Mouse (Mus musculus): ENCODE data around the gene Itm2b. TPM values are rescaled to one million over a fixed set of nuclear protein-coding genes. Genes with fewer than 3 reads are reported as not detected.

Gene Itm2b
- polyA plus RNA-seq, 1 experiment, result 153 TPM

DNA sequence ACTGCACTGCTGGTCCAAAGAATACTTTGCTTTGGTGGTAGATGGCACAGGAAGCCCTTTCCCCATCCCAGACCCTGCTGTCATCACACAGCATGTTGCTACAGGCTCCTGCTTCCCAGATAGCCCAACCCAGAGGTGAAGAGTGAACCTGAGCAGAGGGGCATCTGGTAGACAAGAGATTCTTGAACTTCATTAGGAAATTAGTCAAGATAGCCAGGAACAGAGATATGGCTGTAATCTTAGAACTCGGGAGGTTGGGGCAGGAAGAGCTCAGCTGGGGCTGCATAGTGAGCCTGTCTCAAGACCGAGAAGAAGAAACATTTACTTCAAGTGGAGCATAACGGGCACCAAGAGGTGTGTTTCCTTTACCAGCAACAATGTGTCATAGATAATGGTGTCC, 16.3 kb upstream of the Itm2b start:
- Histone ChIP-seq H3K36me3 (ENCODE audit: control insufficient read depth, insufficient read depth) (no peaks in the 10 kb centered on the region), H3ac (ENCODE audit: control insufficient read depth, insufficient read length, low read depth) (no peak overlapping the region), H3K4me3 (ENCODE audit: insufficient read depth, poor library complexity, severe bottlenecking) (no peak overlapping the region), H3K27me3 (ENCODE audit: control insufficient read depth, insufficient read depth, insufficient read length) (no peaks in the 10 kb centered on the region), H3K79me3 (ENCODE audit: low read depth) (no peaks in the 10 kb centered on the region), H3K79me2 (ENCODE audit: control insufficient read depth, insufficient read depth) (no peaks in the 10 kb centered on the region)
- TF ChIP-seq MYOD1 (IDR thresholded peaks at IDR 0.05; ENCODE audit: control insufficient read depth, insufficient read length, low read depth) (no peak), CEBPB (IDR thresholded peaks at IDR 0.05; ENCODE audit: low read depth) (no peak), CTCF (IDR thresholded peaks at IDR 0.05; ENCODE audit: control insufficient read depth, insufficient read depth, insufficient read length) (no peak), USF1 (IDR thresholded peaks at IDR 0.05; ENCODE audit: low read depth) (no peak), MAX (IDR thresholded peaks at IDR 0.05) (no peak), FOSL1 (IDR thresholded peaks at IDR 0.05; ENCODE audit: insufficient read depth, low read length, poor library complexity, severe bottlenecking) (no peak), MYOG (IDR thresholded peaks at IDR 0.05; ENCODE audit: control insufficient read depth, extremely low read depth, insufficient read length) (no peak)

DNA sequence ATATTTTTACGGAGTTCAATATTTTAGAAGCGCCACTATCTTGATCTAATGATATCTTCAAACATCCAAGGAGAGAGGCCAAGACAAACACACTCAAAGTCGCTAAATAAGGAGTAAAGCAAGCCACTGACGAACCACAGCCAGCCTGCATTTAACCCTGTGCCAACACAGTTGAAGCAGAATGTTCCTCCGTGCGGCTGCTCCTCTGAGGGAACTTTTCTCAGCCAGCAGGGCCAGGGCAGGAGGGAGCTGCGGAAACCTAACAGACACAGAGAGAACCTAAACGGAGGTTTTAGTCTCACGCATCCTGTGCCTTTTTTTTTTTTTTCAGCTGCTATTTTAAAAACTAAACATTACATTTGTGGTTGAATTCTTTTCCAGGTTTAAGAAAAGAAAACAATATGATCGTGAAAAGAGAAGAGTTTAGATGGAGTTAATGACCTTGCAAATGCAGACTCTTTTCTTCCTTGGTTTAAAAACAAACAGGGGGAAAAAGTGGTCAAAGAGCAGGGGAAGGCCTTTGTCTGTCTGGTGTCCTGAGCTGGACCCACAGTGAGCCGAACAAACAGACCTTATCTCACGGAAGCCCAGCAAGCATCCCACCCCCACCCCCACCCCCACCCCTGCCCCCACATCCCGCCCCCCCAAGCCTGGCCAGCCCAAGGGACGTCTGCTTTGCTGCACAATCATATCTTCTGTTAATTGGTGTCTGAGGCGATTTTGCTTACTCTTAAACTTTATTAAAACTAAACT, 15.0 kb upstream of the Itm2b start:
- Histone ChIP-seq H3K4me3 (ENCODE audit: insufficient read depth, poor library complexity, severe bottlenecking) (no peak overlapping the region), H3K27me3 (ENCODE audit: control insufficient read depth, insufficient read depth, insufficient read length) (no peaks in the 10 kb centered on the region), H3K36me3 (ENCODE audit: control insufficient read depth, insufficient read depth) (no peaks in the 10 kb centered on the region)

DNA sequence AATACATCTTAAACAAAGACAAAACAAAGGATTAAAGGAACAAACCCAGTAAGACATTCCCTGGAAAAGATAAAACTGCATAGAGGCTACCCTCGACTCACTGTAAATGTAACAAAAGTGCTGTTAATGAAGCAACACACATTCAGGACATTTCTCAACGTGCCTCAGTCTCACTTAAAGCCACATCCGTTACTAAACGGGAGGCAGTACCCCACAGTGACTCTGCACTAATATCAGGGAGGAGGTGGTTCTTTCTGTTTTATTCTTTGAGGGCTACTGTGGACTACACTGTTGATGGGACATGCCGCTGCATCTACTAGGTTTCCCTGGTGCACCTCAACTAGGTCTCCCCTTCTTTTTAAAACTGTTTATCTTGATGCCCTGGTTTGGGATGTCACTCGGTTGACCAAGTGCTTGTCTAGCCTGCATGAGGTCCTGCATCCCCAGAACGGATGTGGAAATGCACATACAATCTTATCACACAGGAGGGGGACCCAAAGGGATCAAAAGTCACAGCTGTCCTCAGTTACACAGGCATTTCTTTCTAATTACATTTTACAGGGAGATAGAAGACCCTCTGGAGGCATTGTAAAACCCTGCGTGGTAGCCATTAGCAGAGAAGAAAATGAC, 13.4 kb upstream of the Itm2b start:
- Histone ChIP-seq H3K36me3 (ENCODE audit: control insufficient read depth, insufficient read depth) (no peaks in the 10 kb centered on the region), H3K27me3 (ENCODE audit: control insufficient read depth, insufficient read depth, insufficient read length) (no peaks in the 10 kb centered on the region), H3ac (ENCODE audit: control insufficient read depth, insufficient read length, low read depth) (no peak overlapping the region), H3K79me3 (ENCODE audit: low read depth) (no peaks in the 10 kb centered on the region), H3K79me2 (ENCODE audit: control insufficient read depth, insufficient read depth) (no peaks in the 10 kb centered on the region), H3K4me3 (ENCODE audit: insufficient read depth, poor library complexity, severe bottlenecking) (no peak overlapping the region)
- TF ChIP-seq FOSL1 (IDR thresholded peaks at IDR 0.05; ENCODE audit: insufficient read depth, low read length, poor library complexity, severe bottlenecking) (no peak), CEBPB (IDR thresholded peaks at IDR 0.05; ENCODE audit: low read depth) (no peak), MYOG (IDR thresholded peaks at IDR 0.05; ENCODE audit: control insufficient read depth, extremely low read depth, insufficient read length) (no peak), CTCF (IDR thresholded peaks at IDR 0.05; ENCODE audit: control insufficient read depth, insufficient read depth, insufficient read length) (no peak), USF1 (IDR thresholded peaks at IDR 0.05; ENCODE audit: low read depth) (no peak), MAX (IDR thresholded peaks at IDR 0.05) (no peak), MYOD1 (IDR thresholded peaks at IDR 0.05; ENCODE audit: control insufficient read depth, insufficient read length, low read depth) (no peak)

More for the DNA sequence above, 15.0 kb upstream of the Itm2b start:
- Histone ChIP-seq H3K79me3 (ENCODE audit: low read depth) (no peaks in the 10 kb centered on the region), H3K79me2 (ENCODE audit: control insufficient read depth, insufficient read depth) (no peaks in the 10 kb centered on the region), H3ac (ENCODE audit: control insufficient read depth, insufficient read length, low read depth) (no peak overlapping the region)
- no peak for TF ChIP-seq CEBPB (IDR thresholded peaks at IDR 0.05; ENCODE audit: low read depth)
- no peak for TF ChIP-seq MYOD1 (IDR thresholded peaks at IDR 0.05; ENCODE audit: control insufficient read depth, insufficient read length, low read depth)
- TF ChIP-seq MYOG (IDR thresholded peaks at IDR 0.05; ENCODE audit: control insufficient read depth, extremely low read depth, insufficient read length), result no peak
- TF ChIP-seq FOSL1 (IDR thresholded peaks at IDR 0.05; ENCODE audit: insufficient read depth, low read length, poor library complexity, severe bottlenecking), result no peak
- TF ChIP-seq MAX (IDR thresholded peaks at IDR 0.05), result no peak
- no peak for TF ChIP-seq USF1 (IDR thresholded peaks at IDR 0.05; ENCODE audit: low read depth)
- TF ChIP-seq CTCF (IDR thresholded peaks at IDR 0.05; ENCODE audit: control insufficient read depth, insufficient read depth, insufficient read length), result no peak

- no peak overlapping the region for H3K4me3 ChIP-seq (ENCODE audit: insufficient read depth, poor library complexity, severe bottlenecking)
- no peaks in the 10 kb centered on the region for H3K79me3 ChIP-seq (ENCODE audit: low read depth)
- no peak for TF ChIP-seq MYOG (IDR thresholded peaks at IDR 0.05; ENCODE audit: control insufficient read depth, extremely low read depth, insufficient read length)
- TF ChIP-seq USF1 (IDR thresholded peaks at IDR 0.05; ENCODE audit: low read depth), result no peak
- no peak for TF ChIP-seq CEBPB (IDR thresholded peaks at IDR 0.05; ENCODE audit: low read depth)
- no peak for TF ChIP-seq MAX (IDR thresholded peaks at IDR 0.05)
- TF ChIP-seq CTCF (IDR thresholded peaks at IDR 0.05; ENCODE audit: control insufficient read depth, insufficient read depth, insufficient read length), result no peak
- TF ChIP-seq FOSL1 (IDR thresholded peaks at IDR 0.05; ENCODE audit: insufficient read depth, low read length, poor library complexity, severe bottlenecking), result no peak
- no peak for TF ChIP-seq MYOD1 (IDR thresholded peaks at IDR 0.05; ENCODE audit: control insufficient read depth, insufficient read length, low read depth)
- no peaks in the 10 kb centered on the region for H3K79me2 ChIP-seq (ENCODE audit: control insufficient read depth, insufficient read depth)
- no peaks in the 10 kb centered on the region for H3K27me3 ChIP-seq (ENCODE audit: control insufficient read depth, insufficient read depth, insufficient read length)
- H3K36me3 ChIP-seq (ENCODE audit: control insufficient read depth, insufficient read depth), result no peaks in the 10 kb centered on the region
- H3ac ChIP-seq (ENCODE audit: control insufficient read depth, insufficient read length, low read depth), result no peak overlapping the region
These were observed 10.7 kb upstream of the Itm2b start for GRCm38 (mm10) chr14:73395750-73396149.

- TF ChIP-seq USF1 (IDR thresholded peaks at IDR 0.05; ENCODE audit: low read depth) (no peak), MAX (IDR thresholded peaks at IDR 0.05) (no peak), MYOG (IDR thresholded peaks at IDR 0.05; ENCODE audit: control insufficient read depth, extremely low read depth, insufficient read length) (no peak), MYOD1 (IDR thresholded peaks at IDR 0.05; ENCODE audit: control insufficient read depth, insufficient read length, low read depth) (no peak), CTCF (IDR thresholded peaks at IDR 0.05; ENCODE audit: control insufficient read depth, insufficient read depth, insufficient read length) (no peak), CEBPB (IDR thresholded peaks at IDR 0.05; ENCODE audit: low read depth) (no peak), FOSL1 (IDR thresholded peaks at IDR 0.05; ENCODE audit: insufficient read depth, low read length, poor library complexity, severe bottlenecking) (no peak)
- H3K4me3 ChIP-seq (ENCODE audit: insufficient read depth, poor library complexity, severe bottlenecking), result no peak overlapping the region
- no peak overlapping the region for H3ac ChIP-seq (ENCODE audit: control insufficient read depth, insufficient read length, low read depth)
- H3K79me2 ChIP-seq (ENCODE audit: control insufficient read depth, insufficient read depth), result no peaks in the 10 kb centered on the region
- H3K79me3 ChIP-seq (ENCODE audit: low read depth), result no peaks in the 10 kb centered on the region
- H3K36me3 ChIP-seq (ENCODE audit: control insufficient read depth, insufficient read depth), result no peaks in the 10 kb centered on the region
- no peaks in the 10 kb centered on the region for H3K27me3 ChIP-seq (ENCODE audit: control insufficient read depth, insufficient read depth, insufficient read length)
These were observed 9.3 kb upstream of the Itm2b start for GRCm38 (mm10) chr14:73394263-73395006.

Measured in C2C12 (cell line).